Mouse (Mus musculus): ENCODE data around the gene Tmem30c. TPM values are rescaled to one million over a fixed set of nuclear protein-coding genes. Genes with fewer than 3 reads are reported as not detected.

The Tmem30c gene
- polyA plus RNA-seq, 1 experiment from 2014 or later, result 0.18 TPM

DNA sequence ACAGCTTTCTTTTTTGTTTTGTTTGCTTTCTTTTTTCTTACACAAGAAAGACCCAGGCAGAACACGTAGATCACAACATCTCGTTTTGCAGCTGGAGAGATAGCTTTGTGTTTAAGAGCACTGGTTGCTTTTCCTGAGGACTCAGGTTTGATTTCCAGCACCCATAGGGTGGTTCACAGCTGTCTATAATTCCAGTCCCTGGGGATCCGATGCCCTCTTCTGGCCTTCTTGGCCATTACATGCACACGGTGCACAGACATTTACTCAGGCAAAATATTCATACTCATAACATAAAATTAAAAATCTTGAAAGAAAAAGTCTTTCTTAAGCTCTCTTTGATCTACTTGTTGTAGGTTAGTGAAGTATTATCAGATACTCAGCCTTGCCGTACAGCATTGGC, 969 bp downstream of the Tmem30c start:
- H3K4me3 ChIP-seq, result no peak overlapping the region
- 89% methylated on average over 5 of the region's 5 CpGs for WGBS
- no peak overlapping the region for H3K9ac ChIP-seq
- no peaks in the 10 kb centered on the region for H3K27me3 ChIP-seq
- no peak overlapping the region for H3K4me2 ChIP-seq
- no peak for ATAC-seq (ENCODE audit: insufficient number of reproducible peaks, insufficient read depth, low FRiP score, low TSS enrichment, low read depth)
- no peak overlapping the region for H3K27ac ChIP-seq
- H3K4me1 ChIP-seq, result no peaks in the 10 kb centered on the region
- H3K36me3 ChIP-seq, result no peaks in the 10 kb centered on the region
- no peaks in the 10 kb centered on the region for H3K9me3 ChIP-seq

DNA sequence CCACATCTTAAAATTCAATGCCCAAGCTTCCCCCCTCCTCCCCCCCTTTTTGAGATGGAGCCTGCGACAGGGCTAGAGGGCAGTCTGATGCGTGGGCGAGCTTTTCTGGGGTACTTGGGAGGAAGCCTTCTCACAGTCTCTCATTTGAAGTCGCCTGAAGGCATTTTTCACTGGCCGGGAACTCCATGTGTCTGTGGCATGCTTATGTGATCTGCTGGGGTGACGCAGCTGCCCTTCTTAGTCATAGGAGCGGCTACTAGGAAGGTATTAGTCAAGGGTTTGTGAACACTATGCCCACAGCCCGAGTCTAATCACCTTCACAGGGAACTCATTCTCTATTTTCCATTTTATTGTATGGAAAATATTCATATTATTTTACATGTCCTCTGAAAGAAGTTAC, 11.2 kb downstream of the Tmem30c start:
- Histone ChIP-seq H3K36me3 (no peaks in the 10 kb centered on the region), H3K9ac (no peak overlapping the region), H3K27ac (no peak overlapping the region), H3K27me3 (no peaks in the 10 kb centered on the region), H3K9me3 (no peaks in the 10 kb centered on the region), H3K4me3 (no peak overlapping the region), H3K4me2 (no peak overlapping the region), H3K4me1 (no peaks in the 10 kb centered on the region)
- 53% methylated on average over 8 of the region's 8 CpGs for WGBS
- ATAC-seq (ENCODE audit: insufficient number of reproducible peaks, insufficient read depth, low FRiP score, low TSS enrichment, low read depth), result no peak

DNA sequence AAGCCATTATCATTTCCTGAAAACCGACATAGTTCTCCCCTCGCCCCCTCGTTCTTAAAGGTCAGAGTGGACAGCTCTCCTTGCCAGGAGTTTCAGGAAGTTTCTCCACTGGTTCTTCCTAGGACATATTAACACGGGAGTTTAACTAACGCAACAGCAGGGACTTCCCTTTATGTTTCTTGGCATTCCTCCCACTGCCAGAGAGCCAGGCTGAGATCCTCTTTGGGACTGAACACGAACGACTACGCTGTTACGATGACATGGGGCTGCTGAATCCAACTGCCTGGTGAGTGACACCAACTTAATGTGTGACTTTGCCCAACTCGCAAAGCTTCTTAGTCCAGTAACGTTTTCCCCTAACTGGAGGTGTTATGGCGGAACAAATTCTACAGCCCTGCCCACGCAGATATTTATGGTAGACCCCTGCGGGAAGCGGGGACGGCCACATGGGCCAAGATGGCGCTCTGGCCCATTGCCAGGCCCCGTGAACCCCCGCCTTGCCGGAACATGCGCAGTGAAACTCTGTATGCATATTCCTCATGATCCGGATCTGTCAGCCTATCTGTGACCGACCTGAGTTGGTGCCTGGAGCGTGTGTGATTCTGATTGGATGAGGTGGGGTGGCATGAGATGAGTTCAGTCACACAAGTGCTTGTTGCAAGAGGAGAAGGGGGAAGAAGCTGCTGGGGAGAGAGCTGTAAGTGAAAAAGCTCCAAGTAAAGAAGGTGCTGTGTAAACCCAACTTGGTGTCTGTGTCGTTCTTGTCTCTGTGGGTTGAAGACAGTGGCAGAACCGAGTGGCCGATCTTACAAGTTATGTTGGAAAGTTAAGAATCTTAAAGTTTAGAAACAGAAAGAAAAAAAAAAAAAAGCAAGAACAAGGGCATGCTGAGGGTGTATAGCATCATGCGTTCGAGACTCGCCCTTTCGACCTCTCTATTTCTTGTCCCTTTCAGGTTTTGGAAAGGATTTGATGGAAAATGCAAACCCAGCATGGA, 12.1 kb downstream of the Tmem30c start:
- no peak overlapping the region for H3K4me2 ChIP-seq
- H3K9ac ChIP-seq, result no peak overlapping the region
- no peaks in the 10 kb centered on the region for H3K4me1 ChIP-seq
- H3K4me3 ChIP-seq, result no peak overlapping the region
- no peaks in the 10 kb centered on the region for H3K9me3 ChIP-seq
- H3K36me3 ChIP-seq, result no peaks in the 10 kb centered on the region
- no peaks in the 10 kb centered on the region for H3K27me3 ChIP-seq
- ATAC-seq (ENCODE audit: insufficient number of reproducible peaks, insufficient read depth, low FRiP score, low TSS enrichment, low read depth), result no peak
- no peak overlapping the region for H3K27ac ChIP-seq
- WGBS, result 90% methylated on average over 31 of the region's 31 CpGs

DNA sequence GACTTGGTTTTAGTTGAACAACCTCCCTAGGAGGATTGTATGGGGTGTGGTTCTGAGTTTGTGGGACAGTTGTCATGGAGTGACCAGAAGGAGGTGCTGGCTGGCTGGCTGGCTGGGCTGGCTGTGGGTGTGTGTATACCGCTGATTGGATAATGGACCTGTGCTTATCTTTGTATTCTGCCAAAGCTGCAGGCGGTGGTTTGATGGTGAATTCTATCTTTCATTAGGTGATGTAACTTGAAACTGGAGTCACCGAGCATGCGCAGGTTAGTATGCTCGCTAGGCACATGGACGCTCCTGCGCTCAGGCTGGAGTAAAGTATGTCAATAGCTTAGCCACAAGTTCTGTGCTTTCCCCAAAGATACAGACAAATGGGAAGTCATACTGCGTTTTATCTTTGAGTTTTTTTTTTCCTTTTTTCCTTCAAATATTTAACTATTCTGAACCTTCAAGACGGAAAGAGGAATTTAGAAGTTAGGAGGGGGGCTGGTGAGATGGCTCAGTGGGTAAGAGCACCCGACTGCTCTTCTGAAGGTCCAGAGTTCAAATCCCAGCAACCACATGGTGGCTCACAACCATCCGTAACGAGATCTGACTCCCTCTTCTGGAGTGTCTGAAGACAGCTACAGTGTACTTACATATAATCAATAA, 13.6 kb downstream of the Tmem30c start:
- no peak overlapping the region for H3K4me2 ChIP-seq
- 82% methylated on average over 12 of the region's 12 CpGs for WGBS
- no peaks in the 10 kb centered on the region for H3K27me3 ChIP-seq
- no peaks in the 10 kb centered on the region for H3K36me3 ChIP-seq
- H3K4me1 ChIP-seq, result no peaks in the 10 kb centered on the region
- H3K27ac ChIP-seq, result no peak overlapping the region
- no peak for ATAC-seq (ENCODE audit: insufficient number of reproducible peaks, insufficient read depth, low FRiP score, low TSS enrichment, low read depth)
- no peak overlapping the region for H3K4me3 ChIP-seq
- H3K9ac ChIP-seq, result no peak overlapping the region
- no peaks in the 10 kb centered on the region for H3K9me3 ChIP-seq

DNA sequence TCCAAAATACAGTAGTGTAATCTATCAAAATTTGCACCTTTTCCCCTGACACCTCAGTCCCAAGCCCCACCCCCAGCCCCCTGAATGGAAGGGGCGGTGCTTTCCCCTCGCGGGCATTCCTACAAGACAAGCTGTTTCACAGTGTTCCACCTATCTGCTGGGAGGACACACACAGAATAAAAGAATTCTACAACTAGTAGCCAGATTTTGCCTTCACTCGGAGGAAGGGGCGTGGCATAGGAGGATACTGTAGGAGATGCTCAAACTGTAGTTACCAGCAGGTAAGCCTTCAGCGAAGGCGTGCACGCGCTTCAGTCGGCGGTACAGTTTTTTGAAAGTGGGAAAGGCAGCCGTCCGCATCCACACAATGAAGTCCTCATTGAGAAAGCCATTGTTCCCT, 22.9 kb downstream of the Tmem30c start:
- no peak overlapping the region for H3K4me3 ChIP-seq
- WGBS, result 95% methylated on average over 13 of the region's 13 CpGs
- no peak overlapping the region for H3K27ac ChIP-seq
- H3K27me3 ChIP-seq, result no peaks in the 10 kb centered on the region
- H3K9me3 ChIP-seq, result no peaks in the 10 kb centered on the region
- ATAC-seq (ENCODE audit: insufficient number of reproducible peaks, insufficient read depth, low FRiP score, low TSS enrichment, low read depth), result no peak
- H3K9ac ChIP-seq, result no peak overlapping the region
- H3K4me1 ChIP-seq, result peaks cover 15% of the 10 kb centered on the region
- H3K4me2 ChIP-seq, result no peak overlapping the region
- no peaks in the 10 kb centered on the region for H3K36me3 ChIP-seq

DNA sequence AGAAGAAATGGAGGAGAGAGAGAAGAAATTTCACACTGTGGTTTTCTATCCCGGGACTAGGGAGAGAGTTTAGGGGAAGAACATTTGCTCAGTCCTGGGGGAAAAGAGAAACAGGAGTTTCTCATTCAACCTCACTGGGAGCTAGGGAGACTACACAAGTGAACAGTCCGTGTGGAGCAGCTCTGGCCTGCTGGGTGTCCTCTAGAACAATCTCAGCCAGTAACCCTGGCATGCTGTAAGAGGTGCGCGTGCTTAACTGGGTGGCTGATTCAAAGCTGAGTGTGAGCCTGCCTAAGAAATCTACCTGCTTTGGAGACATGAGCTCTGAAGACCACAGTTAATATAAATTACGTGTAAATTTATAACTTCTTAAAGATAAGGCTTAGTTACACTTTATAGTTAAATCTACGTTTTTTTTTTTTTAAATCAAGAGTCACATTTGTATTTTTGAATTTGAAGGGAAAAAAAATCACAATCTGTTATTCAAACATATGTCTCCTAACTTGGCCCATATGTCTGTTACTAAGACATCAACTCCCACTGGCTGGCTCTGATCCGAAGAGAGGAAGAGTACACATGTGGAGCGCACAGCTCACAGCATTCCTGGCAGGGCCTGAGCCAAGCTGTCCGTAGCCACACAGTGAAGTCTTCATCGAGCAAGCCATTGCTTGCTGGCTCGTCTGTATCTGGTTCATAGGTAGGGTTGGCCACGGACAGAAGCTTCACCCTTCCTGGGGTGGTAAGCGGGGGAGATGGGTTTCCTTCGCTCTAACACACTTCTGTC, 24.4 kb downstream of the Tmem30c start:
- no peak overlapping the region for H3K4me3 ChIP-seq
- peaks cover 15% of the 10 kb centered on the region for H3K4me1 ChIP-seq
- no peaks in the 10 kb centered on the region for H3K36me3 ChIP-seq
- no peaks in the 10 kb centered on the region for H3K9me3 ChIP-seq
- H3K9ac ChIP-seq, result no peak overlapping the region
- ATAC-seq (ENCODE audit: insufficient number of reproducible peaks, insufficient read depth, low FRiP score, low TSS enrichment, low read depth), result no peak
- no peak overlapping the region for H3K27ac ChIP-seq
- 73% methylated on average over 14 of the region's 14 CpGs for WGBS
- no peaks in the 10 kb centered on the region for H3K27me3 ChIP-seq
- H3K4me2 ChIP-seq, result no peak overlapping the region

DNA sequence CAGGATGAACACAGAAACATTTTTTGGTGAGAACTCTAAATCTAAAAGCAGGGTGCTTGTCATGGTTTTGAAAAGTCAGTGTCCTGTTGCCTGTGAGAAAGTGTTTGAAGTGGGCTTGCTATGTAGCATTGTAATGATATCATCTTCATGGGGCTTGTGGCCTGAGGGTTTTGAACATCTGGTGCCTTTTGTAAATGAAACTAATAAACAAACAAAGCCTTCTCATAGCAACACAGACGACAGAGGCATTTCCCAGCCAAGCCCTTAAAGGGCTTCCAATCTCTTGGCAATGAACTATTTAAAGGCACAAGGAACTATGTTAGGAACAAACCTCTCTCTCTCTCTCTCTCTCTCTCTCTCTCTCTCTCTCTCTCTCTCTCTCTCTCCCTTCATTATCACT, 25.6 kb downstream of the Tmem30c start:
- Histone ChIP-seq H3K9me3 (no peaks in the 10 kb centered on the region), H3K4me1 (peaks cover 15% of the 10 kb centered on the region), H3K9ac (no peak overlapping the region), H3K27me3 (no peaks in the 10 kb centered on the region), H3K4me2 (no peak overlapping the region), H3K4me3 (no peak overlapping the region), H3K36me3 (no peaks in the 10 kb centered on the region), H3K27ac (peak overlapping the region; percentile 12; the same call in 1 of the 2 replicates)
- 6% methylated on average over 1 of the region's 1 CpGs for WGBS
- no peak for ATAC-seq (ENCODE audit: insufficient number of reproducible peaks, insufficient read depth, low FRiP score, low TSS enrichment, low read depth)

DNA sequence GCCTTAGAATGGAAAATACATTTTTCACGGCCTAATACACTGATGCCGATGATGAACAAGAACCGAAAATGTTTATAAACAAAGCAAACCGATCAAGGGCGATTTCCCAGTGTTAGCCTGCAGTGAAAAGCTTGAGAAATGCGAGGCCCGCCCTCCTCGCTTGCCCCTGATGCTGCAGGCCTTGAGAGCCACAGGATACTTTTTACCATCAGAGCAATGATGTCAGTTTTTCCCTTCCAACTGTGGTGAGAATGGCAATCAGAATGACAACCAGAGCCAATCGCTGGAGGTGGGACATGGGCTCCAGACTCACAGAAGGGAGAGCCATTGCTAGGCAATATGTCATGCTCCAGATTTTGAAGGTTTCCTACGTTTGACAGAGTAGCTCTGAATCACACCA, 32.5 kb downstream of the Tmem30c start:
- H3K4me2 ChIP-seq, result no peak overlapping the region
- no peak overlapping the region for H3K4me3 ChIP-seq
- no peaks in the 10 kb centered on the region for H3K4me1 ChIP-seq
- no peak overlapping the region for H3K9ac ChIP-seq
- H3K36me3 ChIP-seq, result no peaks in the 10 kb centered on the region
- WGBS, result 82% methylated on average over 10 of the region's 10 CpGs
- H3K9me3 ChIP-seq, result no peaks in the 10 kb centered on the region
- no peak for ATAC-seq (ENCODE audit: insufficient number of reproducible peaks, insufficient read depth, low FRiP score, low TSS enrichment, low read depth)
- H3K27ac ChIP-seq, result no peak overlapping the region
- H3K27me3 ChIP-seq, result no peaks in the 10 kb centered on the region

DNA sequence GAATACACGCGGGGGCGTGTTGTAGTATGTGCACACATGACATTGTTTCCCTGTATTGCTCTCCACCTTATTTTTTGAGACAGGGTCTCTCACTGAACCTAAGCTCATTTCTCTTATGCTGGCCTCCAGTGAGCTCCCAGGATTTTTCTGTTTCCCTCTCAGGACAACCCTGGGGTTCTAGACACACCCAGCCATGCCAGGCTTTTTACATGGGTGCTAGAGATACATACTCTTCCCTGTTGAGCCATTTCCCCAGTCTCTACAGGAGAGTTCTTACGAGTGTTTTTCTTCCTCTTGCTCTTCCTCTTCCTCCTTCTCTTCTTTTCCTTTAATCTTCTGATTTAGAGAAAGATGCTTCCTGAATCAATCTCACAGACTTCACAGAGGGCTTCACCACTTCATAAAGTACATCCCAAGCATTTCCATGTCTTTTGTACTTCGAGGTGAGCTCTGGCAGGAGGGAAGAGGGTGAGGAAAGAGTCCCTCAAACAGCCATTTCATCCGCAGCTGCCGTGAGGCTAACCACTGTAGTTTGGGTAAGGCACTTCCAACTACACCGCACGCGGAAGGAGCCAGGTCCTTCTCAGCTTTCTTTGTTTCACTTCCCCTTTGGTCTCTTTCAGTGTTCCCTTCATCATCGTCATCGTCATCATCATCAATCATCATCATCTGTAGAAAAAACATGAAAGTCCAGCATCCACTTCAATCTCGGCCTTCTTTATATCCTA, 33.1 kb downstream of the Tmem30c start:
- ATAC-seq (ENCODE audit: insufficient number of reproducible peaks, insufficient read depth, low FRiP score, low TSS enrichment, low read depth), result no peak
- H3K27ac ChIP-seq, result no peak overlapping the region
- H3K9ac ChIP-seq, result no peak overlapping the region
- no peaks in the 10 kb centered on the region for H3K27me3 ChIP-seq
- H3K4me2 ChIP-seq, result no peak overlapping the region
- no peaks in the 10 kb centered on the region for H3K4me1 ChIP-seq
- H3K9me3 ChIP-seq, result no peaks in the 10 kb centered on the region
- H3K36me3 ChIP-seq, result no peaks in the 10 kb centered on the region
- 90% methylated on average over 13 of the region's 13 CpGs for WGBS
- no peak overlapping the region for H3K4me3 ChIP-seq

DNA sequence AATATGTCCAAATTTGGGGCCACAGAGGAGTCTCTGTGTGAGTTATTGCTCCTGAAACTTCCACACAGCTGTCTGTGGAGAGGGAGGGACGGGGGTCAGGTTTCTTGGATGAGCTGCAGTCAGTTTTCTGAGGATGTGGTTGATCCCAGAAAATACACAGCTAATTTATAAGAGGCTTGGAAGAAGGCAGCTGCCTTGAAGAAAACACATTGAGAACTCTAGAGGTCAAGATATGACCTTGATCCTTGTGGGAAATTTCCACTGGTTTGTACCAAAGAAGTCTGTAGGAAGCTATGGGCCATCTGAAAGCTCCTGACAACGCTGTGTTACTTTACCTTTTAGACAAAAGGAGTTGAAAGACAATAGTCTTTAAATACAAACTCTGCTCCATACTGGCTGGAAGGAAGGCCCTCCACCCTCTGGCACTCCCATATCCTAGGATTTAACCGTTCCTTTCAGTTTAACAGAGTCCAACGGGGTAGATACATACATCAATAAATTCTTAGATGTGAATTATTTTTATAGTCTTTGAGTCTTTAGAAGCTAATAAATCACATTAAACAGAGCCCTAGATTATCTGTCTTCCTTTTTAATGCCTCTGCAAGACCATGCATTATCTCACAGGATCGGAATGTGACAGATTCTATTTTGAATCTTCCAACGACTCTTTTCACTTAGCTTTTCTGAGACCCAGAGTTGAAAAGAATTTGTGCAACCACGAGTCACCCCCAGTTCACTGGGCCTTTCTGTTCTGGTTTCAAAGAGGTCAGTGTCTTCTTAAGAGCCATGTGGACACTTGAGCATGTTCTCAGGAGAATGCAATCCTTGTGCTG, 40.9 kb downstream of the Tmem30c start:
- Histone ChIP-seq H3K4me1 (no peaks in the 10 kb centered on the region), H3K4me2 (no peak overlapping the region), H3K4me3 (no peak overlapping the region), H3K36me3 (no peaks in the 10 kb centered on the region), H3K27me3 (no peaks in the 10 kb centered on the region), H3K9me3 (no peaks in the 10 kb centered on the region), H3K9ac (no peak overlapping the region), H3K27ac (no peak overlapping the region; the same call in 1 of the 2 replicates)
- no peak for ATAC-seq (ENCODE audit: insufficient number of reproducible peaks, insufficient read depth, low FRiP score, low TSS enrichment, low read depth)
- WGBS, result 52% methylated on average over 7 of the region's 7 CpGs

Measured in embryonic facial prominence, embryonic 13.5 days (tissue).